Mouse (Mus musculus) left cerebral cortex, postnatal 14 days (tissue): ENCODE data around the gene Ifna1. TPM values are rescaled to one million over a fixed set of nuclear protein-coding genes. Genes with fewer than 3 reads are reported as not detected.

Source experiments
- DNase-seq, 2 experiments: peaks; one replicate each; pipeline ENCODE4 v3.0.0; 2021 to 2022; ENCODE audit warnings: low spot score in 2 of 2, mixed read lengths in 1 of 2
- intact Hi-C: fragments of 180-260 bp; cut with DNase I; formaldehyde crosslinking; loops from one replicate; pipeline ENCODE4 v1.15.1; 2025
- total RNA-seq, 2 experiments: library from RNA; stranded (reverse); gene quantifications; 2 replicates each; pipeline ENCODE4 v1.2.3; 2021

Ifna1 gene
- total RNA-seq, 2 experiments from 2014 or later, result not detected

- intact Hi-C loops, result no loop called here
- peak in 1 of 2 experiments; percentile 5 for DNase-seq
Observed at GRCm38 (mm10) chr4:88867926-88868911, 18.3 kb downstream of the Ifna1 start.

DNA sequence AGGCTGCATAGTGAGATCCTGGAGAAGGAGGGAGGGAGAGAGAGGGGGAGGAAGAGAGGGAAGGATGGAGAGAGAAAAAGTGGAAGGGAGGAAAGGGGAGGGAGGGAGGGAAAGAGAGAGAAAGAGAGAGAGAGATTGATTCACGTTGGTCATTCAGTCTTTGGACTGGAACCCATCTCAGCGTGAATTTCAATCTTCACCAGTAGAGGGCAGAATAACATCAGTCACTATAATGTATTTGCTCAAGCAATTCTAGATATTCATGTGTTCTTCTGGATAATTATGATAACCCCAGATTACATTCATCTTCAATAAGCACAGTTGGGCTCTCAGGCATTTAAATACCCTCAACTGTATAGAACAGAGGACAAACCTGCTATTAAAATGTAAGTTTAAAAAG lies 22.8 kb downstream of the Ifna1 start:
- intact Hi-C loops, result loop anchor here (1.0 to 5.0 kb wide), 2 partner anchors 65 to 257 kb away; no protein-coding TSS in a partner anchor
- peak; percentile 45 to 60 for DNase-seq

DNA sequence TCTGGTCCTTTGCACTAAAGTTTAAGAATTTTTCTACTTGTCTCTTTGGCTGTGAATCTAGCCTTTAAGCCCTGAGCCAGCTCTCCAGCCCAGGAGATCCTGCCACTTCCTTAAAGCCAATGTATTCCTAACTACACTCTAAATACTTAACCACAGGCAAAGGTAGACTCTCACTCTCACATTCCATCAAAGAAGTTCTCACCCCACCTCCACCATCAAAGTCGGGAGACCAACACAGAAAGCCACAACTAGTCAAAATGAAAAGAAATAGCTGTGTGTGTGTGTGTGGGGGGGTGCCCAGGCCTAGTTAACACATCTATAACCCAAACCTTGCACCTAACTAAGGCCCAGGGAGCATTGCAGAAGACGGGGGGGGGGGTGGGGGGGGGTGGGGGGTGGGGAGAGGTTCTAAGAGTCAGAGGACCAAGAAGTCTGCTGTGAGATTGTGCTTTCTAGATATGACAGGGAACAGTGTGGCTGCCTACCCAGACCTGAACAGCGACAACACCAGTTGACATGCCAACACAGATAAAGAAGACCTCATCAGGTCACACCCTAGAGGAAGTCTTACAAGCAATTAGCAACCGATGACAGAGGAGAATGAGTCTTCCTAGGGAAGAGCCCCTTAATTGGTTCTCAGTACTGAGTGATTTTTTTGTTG lies 25.7 kb downstream of the Ifna1 start:
- intact Hi-C loops, result no loop called here
- no peak for DNase-seq

- intact Hi-C loops, result no loop called here
- no peak for DNase-seq
Observed at GRCm38 (mm10) chr4:88876520-88876919, 26.6 kb downstream of the Ifna1 start.

- DNase-seq, result no peak
- intact Hi-C loops, result no loop called here
Observed at GRCm38 (mm10) chr4:88878246-88878645, 28.4 kb downstream of the Ifna1 start.

DNA sequence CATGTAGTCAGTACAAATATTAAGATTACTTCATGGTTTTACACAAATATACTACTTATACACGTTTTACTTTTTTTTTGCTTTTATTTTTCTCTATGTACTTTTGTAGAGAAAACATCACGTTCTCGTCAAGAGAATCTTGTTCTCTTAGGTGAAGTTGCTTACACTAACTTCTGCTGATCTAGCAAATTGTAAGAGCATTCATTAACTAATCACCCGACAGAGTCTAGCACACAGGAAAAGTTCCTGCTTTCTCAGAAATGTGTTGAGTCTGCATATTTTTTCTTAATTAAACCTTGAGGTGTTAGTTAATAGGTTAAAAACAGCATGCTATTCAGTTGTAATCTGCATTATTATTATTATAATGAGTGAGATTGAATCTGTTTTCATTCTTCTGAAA lies 28.9 kb downstream of the Ifna1 start:
- no peak for DNase-seq
- intact Hi-C loops, result no loop called here

DNA sequence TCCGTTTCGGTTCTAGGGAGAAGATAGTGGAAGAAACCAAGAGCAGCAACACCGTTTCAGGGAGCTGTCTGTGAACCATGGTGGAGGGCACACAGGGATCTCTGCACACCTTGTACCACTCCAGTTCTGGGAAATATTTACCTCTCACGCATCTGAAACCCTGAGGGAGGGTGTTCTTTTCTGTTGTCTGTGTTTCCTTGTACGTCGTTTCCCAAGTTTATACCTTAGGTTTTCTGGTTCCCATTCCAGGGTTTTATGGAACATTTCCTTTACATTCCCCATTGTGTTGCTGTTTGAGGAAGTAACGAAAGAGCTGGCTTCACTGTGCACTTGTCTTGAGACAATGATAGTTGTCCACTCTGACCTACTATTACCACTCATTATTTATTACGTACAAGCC lies 30.2 kb downstream of the Ifna1 start, which contains the start of gene Ifne:
Ifne (minus strand) TSS at position 101 of the 400 bp plus-strand sequence.
- intact Hi-C loops, result no loop called here
- DNase-seq, result no peak

DNA sequence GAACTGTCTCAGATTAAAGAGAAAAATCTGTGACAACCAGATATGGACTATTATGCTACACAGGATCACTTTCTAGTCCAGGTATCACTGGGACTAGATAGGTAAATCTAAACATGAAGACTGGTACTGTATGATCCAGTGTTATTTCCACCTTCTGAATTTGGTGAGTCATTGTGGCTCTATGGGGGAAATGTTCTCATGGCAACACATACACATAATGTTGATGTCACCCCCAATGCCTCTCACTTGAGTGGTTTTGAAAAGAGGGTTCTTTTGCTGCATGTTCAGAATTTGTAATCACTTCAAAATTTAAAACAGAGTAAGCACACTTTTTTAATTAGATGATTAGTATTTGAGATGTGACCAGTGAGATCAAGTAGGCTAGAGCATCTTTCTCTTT lies 38.3 kb downstream of the Ifna1 start:
- intact Hi-C loops, result no loop called here

DNA sequence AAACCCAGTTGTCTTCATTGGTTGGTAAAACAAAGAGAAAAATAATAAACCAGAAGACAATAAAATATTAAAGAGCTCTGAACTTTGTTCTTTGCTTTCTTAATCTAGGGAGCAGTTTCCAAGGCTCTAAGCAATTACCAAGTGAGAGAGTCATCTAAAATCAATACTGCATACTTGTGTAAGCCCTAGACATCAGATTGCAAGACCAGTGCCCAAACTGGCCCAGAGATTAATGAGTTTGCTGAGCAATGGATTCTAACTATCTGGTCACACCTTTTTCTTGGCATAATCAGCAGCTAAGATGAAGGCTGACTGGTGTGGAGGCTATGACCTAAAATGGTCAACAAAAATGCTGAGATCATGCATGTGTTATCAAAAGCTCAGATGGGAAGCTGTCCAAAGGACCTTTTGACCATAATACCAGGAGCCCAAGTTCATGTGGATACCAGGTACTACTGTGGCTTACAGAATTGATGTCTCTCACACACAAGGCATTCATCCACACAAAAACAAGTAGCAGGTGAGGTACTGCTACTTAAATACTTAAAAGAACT lies 43.4 kb downstream of the Ifna1 start:
- no peak for DNase-seq
- intact Hi-C loops, result no loop called here

More for the DNA sequence above, 38.3 kb downstream of the Ifna1 start:
- DNase-seq, result no peak

Other genes starting within 250 kb of the Ifna1 start
- not detected for gene Ifna12, start 246.7 kb upstream of the Ifna1 start, total RNA-seq
- not detected for gene C87499, start 215.7 kb upstream of the Ifna1 start, total RNA-seq
- gene Ifna13, start 205.6 kb upstream of the Ifna1 start, total RNA-seq, result not detected
- not detected for gene Ifna16, start 173.2 kb upstream of the Ifna1 start, total RNA-seq
- not detected for gene Ifna2, start 166.2 kb upstream of the Ifna1 start, total RNA-seq
- not detected for gene Ifnab, start 158.7 kb upstream of the Ifna1 start, total RNA-seq
- gene Gm26566, start 128.3 kb upstream of the Ifna1 start, total RNA-seq, result 1 to 10 TPM; 1.0 to 1.5 TPM
- gene Klhl9, start 127.6 kb upstream of the Ifna1 start, total RNA-seq, result 100 to 1,000 TPM; 103 to 104 TPM
- gene Gm13271, start 95.2 kb upstream of the Ifna1 start, total RNA-seq, result not detected
- gene Gm13283, start 90.0 kb upstream of the Ifna1 start, total RNA-seq, result not detected
- gene Gm13290, start 76.3 kb upstream of the Ifna1 start, total RNA-seq, result not detected
- gene Gm13289, start 73.2 kb upstream of the Ifna1 start, total RNA-seq, result not detected
- not detected for gene Gm13272, start 70.2 kb upstream of the Ifna1 start, total RNA-seq
- gene Ifnz, start 68.0 kb upstream of the Ifna1 start, total RNA-seq, result not detected
- gene Gm13276, start 64.4 kb upstream of the Ifna1 start, total RNA-seq, result not detected
- gene Gm13277, start 61.5 kb upstream of the Ifna1 start, total RNA-seq, result not detected
- not detected for gene Gm13278, start 58.5 kb upstream of the Ifna1 start, total RNA-seq
- not detected for gene Gm13275, start 55.6 kb upstream of the Ifna1 start, total RNA-seq
- not detected for gene Gm13279, start 52.7 kb upstream of the Ifna1 start, total RNA-seq
- gene Gm13285, start 50.4 kb upstream of the Ifna1 start, total RNA-seq, result not detected
- gene Gm13287, start 46.8 kb upstream of the Ifna1 start, total RNA-seq, result not detected
- not detected for gene Gm13288, start 44.6 kb upstream of the Ifna1 start, total RNA-seq
- gene Ifna7, start 33.9 kb upstream of the Ifna1 start, total RNA-seq, result not detected
- not detected for gene Ifna11, start 30.1 kb upstream of the Ifna1 start, total RNA-seq
- not detected for gene Ifna6, start 22.7 kb upstream of the Ifna1 start, total RNA-seq
- gene Ifna5, start 14.6 kb upstream of the Ifna1 start, total RNA-seq, result not detected
- not detected for gene Ifna4, start 8.2 kb upstream of the Ifna1 start, total RNA-seq
- gene Ifne, start 30.1 kb downstream of the Ifna1 start, total RNA-seq, result not detected